Mouse (Mus musculus) T-cell, adult 2 months (primary cell): ENCODE measurements around the gene Cwc22.

Source experiments
- DNase-seq: peaks from one replicate; pipeline ENCODE4 v3.0.0; 2022; ENCODE audit warnings: low spot score

Gene Cwc22

GRCm38 (mm10) chr2:77875516-77875915, 70.7 kb downstream of the Cwc22 start:
- no peak for DNase-seq

DNA sequence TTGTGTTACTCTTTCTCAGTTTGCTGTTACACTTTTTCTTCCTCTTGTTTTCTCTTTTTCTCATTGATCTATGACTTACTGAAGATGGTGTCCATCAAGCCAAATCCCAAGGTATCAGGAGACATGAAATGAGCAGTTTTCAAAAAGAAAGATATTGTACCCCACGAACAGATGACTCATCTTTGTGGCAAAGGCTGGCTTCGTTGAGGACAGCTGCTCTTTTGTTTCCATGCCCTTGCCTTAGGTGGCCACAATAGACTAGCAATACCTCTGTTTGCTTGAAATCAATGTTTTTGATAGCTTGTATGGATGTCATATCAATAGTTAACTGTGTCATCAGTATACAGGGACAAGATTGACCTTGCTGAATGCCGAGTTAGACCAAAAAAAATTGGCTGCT, 71.5 kb downstream of the Cwc22 start:
- no peak for DNase-seq

- no peak for DNase-seq
Observed at GRCm38 (mm10) chr2:77873806-77874205, 72.4 kb downstream of the Cwc22 start.

- DNase-seq: no peak
Observed at GRCm38 (mm10) chr2:77872676-77873075, 73.5 kb downstream of the Cwc22 start.

DNA sequence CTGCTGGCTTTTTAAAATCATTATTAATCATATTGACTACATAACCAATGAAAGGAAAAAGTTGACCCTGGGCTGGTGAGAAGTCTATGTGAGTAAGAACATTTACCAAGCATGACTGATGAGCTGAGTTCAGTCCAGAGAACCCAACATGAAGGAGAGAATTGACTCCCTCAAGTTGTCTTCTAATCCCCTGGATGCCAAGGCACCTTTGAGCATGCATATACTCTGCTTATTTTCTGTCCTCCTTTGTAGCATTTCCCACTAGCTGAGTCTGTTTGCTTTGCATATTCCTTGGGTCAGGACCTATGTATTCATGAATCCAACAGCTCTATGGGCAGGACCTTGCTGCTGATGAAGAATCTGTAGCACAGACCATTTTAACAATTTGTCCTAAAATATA, 75.0 kb downstream of the Cwc22 start:
- no peak for DNase-seq

GRCm38 (mm10) chr2:77869729-77870280, 76.4 kb downstream of the Cwc22 start:
- DNase-seq: no peak

- DNase-seq: no peak
Observed at GRCm38 (mm10) chr2:77863934-77864333, 82.2 kb downstream of the Cwc22 start.

GRCm38 (mm10) chr2:77863522-77863921, 82.7 kb downstream of the Cwc22 start:
- DNase-seq: no peak

GRCm38 (mm10) chr2:77841464-77841863, 104.7 kb downstream of the Cwc22 start:
- DNase-seq: no peak

GRCm38 (mm10) chr2:77839587-77839986, 106.6 kb downstream of the Cwc22 start:
- DNase-seq: no peak

GRCm38 (mm10) chr2:77838688-77839087, 107.5 kb downstream of the Cwc22 start:
- no peak for DNase-seq

DNA sequence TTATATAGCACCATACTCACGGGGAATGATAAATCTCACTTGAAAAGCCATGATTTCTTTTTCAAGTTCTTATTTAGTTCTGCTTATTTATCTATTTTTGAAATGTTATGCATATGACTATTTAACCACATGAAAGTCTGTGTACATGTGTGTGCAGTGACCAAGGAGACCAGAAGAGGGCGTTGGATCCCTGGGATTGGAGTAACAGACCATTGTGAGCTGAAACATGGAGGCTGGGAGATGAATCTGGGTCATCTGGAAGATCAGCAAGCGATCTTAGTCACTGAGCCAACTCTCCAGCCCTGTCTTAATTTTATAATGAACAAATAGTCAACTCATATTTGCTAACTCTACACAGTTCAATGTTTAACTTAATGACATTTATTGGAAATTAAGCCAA, 110.4 kb downstream of the Cwc22 start:
- DNase-seq: no peak
